Mouse (Mus musculus) small intestine, adult 2 months (tissue): Measurements from ENCODE around the gene Gm28051.

Experiments
- CTCF ChIP-seq: fragments of 200-500 bp; IDR thresholded peaks from 2 replicates; pipeline ENCODE4 v1.5.1; 2012; ENCODE audit warnings: low read depth, mild to moderate bottlenecking, control low read depth, inconsistent platforms, low read length, moderate library complexity, mixed read lengths; ENCODE audit not compliant: insufficient replicate concordance, insufficient read length; ENCODE audit errors: extremely low read depth
- POLR2A ChIP-seq: fragments of 200-500 bp; IDR thresholded peaks from 2 replicates; pipeline ENCODE4 v1.6.1; 2012; ENCODE audit warnings: low read depth, mild to moderate bottlenecking, control low read depth, inconsistent platforms, low read length, moderate library complexity

GRCm38 (mm10) chr12:102758403-102758756 lies 815 bp upstream of the Gm28051 start, which contains the start of gene Gm20604:
- TF ChIP-seq POLR2A (no peak), CTCF (no peak)
